11 mouse cellular contexts compared by ENCODE assay signal in genomic region chr4:126732531-126733380, GRCm38 (mm10). TPM values are rescaled to one million over a fixed set of nuclear protein-coding genes. Genes with fewer than 3 reads are reported as not detected.
DNase-seq lines count a peak whose midpoint lies in the region; ATAC-seq and TF ChIP-seq lines count a peak whose summit lies in the region.
"Had no signal": no experiment of that assay in that cellular context is flagged by ENCODE, and none has a peak within 500 bp of the region (broad histone marks: within the 10 kb centered on the region; RNA-seq: fewer than 3 reads in every experiment).

No protein-coding gene starts in this region.

- ATAC-seq in kidney, postnatal 0 days (replicated peaks; ENCODE audit: low FRiP score, low read depth): no peak
- no peak for ATAC-seq in intestine, embryonic 16.5 days
- no peak for ATAC-seq in neural tube, embryonic 12.5 days (ENCODE audit: low FRiP score, low read depth)

- no peaks in the 10 kb centered on the region for H3K36me3 ChIP-seq in kidney, postnatal 0 days (ENCODE audit: insufficient read depth, low read length)
- no peaks in the 10 kb centered on the region for H3K36me3 ChIP-seq in intestine, embryonic 16.5 days (ENCODE audit: control insufficient read depth, insufficient read depth, low read length)
- H3K36me3 ChIP-seq in neural tube, embryonic 12.5 days: no peaks in the 10 kb centered on the region

- no peak overlapping the region for H3K9ac ChIP-seq in kidney, postnatal 0 days (ENCODE audit: low read depth, low read length)
- H3K9ac ChIP-seq in intestine, embryonic 16.5 days (ENCODE audit: low read depth, low read length): no peak overlapping the region
- no peak overlapping the region for H3K9ac ChIP-seq in neural tube, embryonic 12.5 days

- DNase-seq in embryo, embryonic 9.5 days (ENCODE audit: extremely low spot score): peak; percentile 14
- DNase-seq in embryo, embryonic 11 days: no peak
- DNase-seq in kidney, postnatal 0 days (ENCODE audit: low spot score): no peak
- no peak for DNase-seq in kidney, postnatal 10 days
- DNase-seq in layer of hippocampus, postnatal 14 days (ENCODE audit: low spot score in 2 of 2): no peak
- DNase-seq in layer of hippocampus, postnatal 36 days: no peak
- DNase-seq: heart, adult 18-20 months had no signal

- no peak for TF ChIP-seq CTCF in kidney, postnatal 0 days (IDR thresholded peaks at IDR 0.05; ENCODE audit: low read depth)

- H3K4me3 ChIP-seq in kidney, postnatal 0 days (replicated peaks; ENCODE audit: low read depth, low read length): no peak overlapping the region
- 0 out of 2 replicates have a peak overlapping the region, but pooled peaks have one; percentile 4 for H3K4me3 ChIP-seq in intestine, embryonic 16.5 days (ENCODE audit: low read length)
- 0 out of 2 replicates have a peak overlapping the region, but pooled peaks have one; percentile 3 for H3K4me3 ChIP-seq in neural tube, embryonic 12.5 days

- peaks cover 68% of the 10 kb centered on the region for H3K27me3 ChIP-seq in kidney, postnatal 0 days (ENCODE audit: insufficient read depth, low read length)
- H3K27me3 ChIP-seq in intestine, embryonic 16.5 days (replicated peaks; ENCODE audit: control insufficient read depth, insufficient read depth, low read length): peaks cover 74% of the 10 kb centered on the region
- peaks cover 85% of the 10 kb centered on the region for H3K27me3 ChIP-seq in neural tube, embryonic 12.5 days (replicated peaks)

- WGBS in kidney, postnatal 0 days: 5% methylated on average over 26 of the region's 26 CpGs
- WGBS in intestine, embryonic 16.5 days: 6% methylated on average over 26 of the region's 26 CpGs
- whole genome bisulfite sequencing in neural tube, embryonic 12.5 days: 4% methylated on average over 26 of the region's 26 CpGs

- H3K9me3 ChIP-seq in kidney, postnatal 0 days (replicated peaks; ENCODE audit: low read length): no peaks in the 10 kb centered on the region
- H3K9me3 ChIP-seq in intestine, embryonic 16.5 days (ENCODE audit: control insufficient read depth, low read length): no peaks in the 10 kb centered on the region
- H3K9me3 ChIP-seq in neural tube, embryonic 12.5 days: no peaks in the 10 kb centered on the region
- H3K9me3 ChIP-seq: megakaryocyte, embryonic 14.5 days had no signal

- H3K4me2 ChIP-seq in kidney, postnatal 0 days (ENCODE audit: low read length): peak overlapping the region; percentile 14; the same call in 1 of the 2 replicates
- H3K4me2 ChIP-seq in intestine, embryonic 16.5 days (ENCODE audit: low read depth, low read length): 0 out of 2 replicates have a peak overlapping the region, but pooled peaks have one; percentile 8
- H3K4me2 ChIP-seq in neural tube, embryonic 12.5 days (replicated peaks): peak overlapping the region; percentile 31

- no peak overlapping the region for H3K27ac ChIP-seq in kidney, postnatal 0 days
- H3K27ac ChIP-seq in intestine, embryonic 16.5 days (ENCODE audit: low read length): no peak overlapping the region
- no peak overlapping the region for H3K27ac ChIP-seq in neural tube, embryonic 12.5 days

- no peaks in the 10 kb centered on the region for H3K4me1 ChIP-seq in kidney, postnatal 0 days (replicated peaks; ENCODE audit: insufficient read depth, low read length)
- peaks cover 10% of the 10 kb centered on the region for H3K4me1 ChIP-seq in intestine, embryonic 16.5 days (ENCODE audit: control insufficient read depth, insufficient read depth, low read length)
- peaks cover 12% of the 10 kb centered on the region for H3K4me1 ChIP-seq in neural tube, embryonic 12.5 days

RNA-seq across cellular contexts. Expression of gene Tfap2e, which starts 3.3 kb away (rescaled TPM):
- polyA plus RNA-seq in kidney, postnatal 0 days (2015; fragmentation: Nextera tagmentation; extraction: Ambion mirVana): not detected in 2 replicates
- polyA plus RNA-seq in intestine, embryonic 16.5 days (2015; fragmentation: Nextera tagmentation; extraction: Ambion mirVana): not detected in 2 replicates
- 0.33 and 0.38 TPM in 2 replicates for polyA plus RNA-seq in neural tube, embryonic 12.5 days (2016; fragmentation: Nextera tagmentation; extraction: Ambion mirVana)
- not detected for total RNA-seq in layer of hippocampus, postnatal 14 days (2021)
- not detected for total RNA-seq in layer of hippocampus, postnatal 36 days (2021)
- total RNA-seq: heart, adult 18-20 months; left cerebral cortex, postnatal 14 days had no signal

RNA-seq across cellular contexts. Expression of gene Ncdn, which starts 20.5 kb away (rescaled TPM):
- 22.0 and 22.2 TPM in 2 replicates for polyA plus RNA-seq in kidney, postnatal 0 days (2015; fragmentation: Nextera tagmentation; extraction: Ambion mirVana)
- polyA plus RNA-seq in intestine, embryonic 16.5 days (2015; fragmentation: Nextera tagmentation; extraction: Ambion mirVana): 25.6 and 27.4 TPM in 2 replicates
- polyA plus RNA-seq in neural tube, embryonic 12.5 days (2016; fragmentation: Nextera tagmentation; extraction: Ambion mirVana): 60.5 and 64.8 TPM in 2 replicates
- total RNA-seq in layer of hippocampus, postnatal 14 days (2021): 1,000 to 10,000 TPM; 1,231 to 1,244 TPM
- total RNA-seq in layer of hippocampus, postnatal 36 days (2021): 1,000 to 10,000 TPM; 1,851 to 1,927 TPM

RNA-seq across cellular contexts. Expression of gene AU040320, which starts 20.6 kb away (rescaled TPM):
- 22.4 and 22.6 TPM in 2 replicates for polyA plus RNA-seq in kidney, postnatal 0 days (2015; fragmentation: Nextera tagmentation; extraction: Ambion mirVana)
- polyA plus RNA-seq in intestine, embryonic 16.5 days (2015; fragmentation: Nextera tagmentation; extraction: Ambion mirVana): 36.4 and 44.0 TPM in 2 replicates
- polyA plus RNA-seq in neural tube, embryonic 12.5 days (2016; fragmentation: Nextera tagmentation; extraction: Ambion mirVana): 37.0 and 39.6 TPM in 2 replicates
- total RNA-seq in layer of hippocampus, postnatal 14 days (2021): 10 to 100 TPM; 59.2 to 59.4 TPM
- 10 to 100 TPM; 65.6 to 66.1 TPM for total RNA-seq in layer of hippocampus, postnatal 36 days (2021)

RNA-seq across cellular contexts. Expression of gene Psmb2, which starts 55.3 kb away (rescaled TPM):
- 450 and 458 TPM in 2 replicates for polyA plus RNA-seq in kidney, postnatal 0 days (2015; fragmentation: Nextera tagmentation; extraction: Ambion mirVana)
- polyA plus RNA-seq in intestine, embryonic 16.5 days (2015; fragmentation: Nextera tagmentation; extraction: Ambion mirVana): 477 and 515 TPM in 2 replicates
- 448 and 479 TPM in 2 replicates for polyA plus RNA-seq in neural tube, embryonic 12.5 days (2016; fragmentation: Nextera tagmentation; extraction: Ambion mirVana)
- total RNA-seq in layer of hippocampus, postnatal 14 days (2021): 100 to 1,000 TPM; 128 to 130 TPM
- total RNA-seq in layer of hippocampus, postnatal 36 days (2021): 100 to 1,000 TPM; 103 to 111 TPM
